Mouse (Mus musculus): ENCODE data around the gene Sh3tc1.

Sh3tc1 gene

GRCm38 (mm10) chr5:35679256-35680155, 60.3 kb downstream of the Sh3tc1 start, which contains the start of gene Htra3:
Gene Htra3 (minus strand): TSS chr5:35679782.
- DNase-seq (ENCODE audit: low spot score), result no peak

- no peak for DNase-seq (ENCODE audit: low spot score)
Observed at GRCm38 (mm10) chr5:35676964-35677363, 62.8 kb downstream of the Sh3tc1 start.

- DNase-seq (ENCODE audit: low spot score), result no peak
Observed at GRCm38 (mm10) chr5:35674081-35674555, 65.7 kb downstream of the Sh3tc1 start.

- no peak for DNase-seq (ENCODE audit: low spot score)
Observed at GRCm38 (mm10) chr5:35673086-35673485, 66.7 kb downstream of the Sh3tc1 start.

GRCm38 (mm10) chr5:35672581-35672980, 67.2 kb downstream of the Sh3tc1 start:
- no peak for DNase-seq (ENCODE audit: low spot score)

- no peak for DNase-seq (ENCODE audit: low spot score)
Observed at GRCm38 (mm10) chr5:35671474-35671891, 68.3 kb downstream of the Sh3tc1 start.

GRCm38 (mm10) chr5:35670412-35670801, 69.4 kb downstream of the Sh3tc1 start:
- DNase-seq (ENCODE audit: low spot score), result no peak

GRCm38 (mm10) chr5:35669747-35670411, 69.9 kb downstream of the Sh3tc1 start:
- no peak for DNase-seq (ENCODE audit: low spot score)

- no peak for DNase-seq (ENCODE audit: low spot score)
Observed at GRCm38 (mm10) chr5:35666152-35666551, 73.6 kb downstream of the Sh3tc1 start.

GRCm38 (mm10) chr5:35662021-35662545, 77.7 kb downstream of the Sh3tc1 start:
- no peak for DNase-seq (ENCODE audit: low spot score)

GRCm38 (mm10) chr5:35661210-35661609, 78.6 kb downstream of the Sh3tc1 start:
- DNase-seq (ENCODE audit: low spot score), result no peak

GRCm38 (mm10) chr5:35659503-35659902, 80.3 kb downstream of the Sh3tc1 start:
- no peak for DNase-seq (ENCODE audit: low spot score)

- no peak for DNase-seq (ENCODE audit: low spot score)
Observed at GRCm38 (mm10) chr5:35655753-35656485, 83.9 kb downstream of the Sh3tc1 start.

GRCm38 (mm10) chr5:35653743-35654395, 85.9 kb downstream of the Sh3tc1 start:
- no peak for DNase-seq (ENCODE audit: low spot score)

GRCm38 (mm10) chr5:35652872-35653271, 86.9 kb downstream of the Sh3tc1 start:
- no peak for DNase-seq (ENCODE audit: low spot score)

GRCm38 (mm10) chr5:35652319-35652718, 87.5 kb downstream of the Sh3tc1 start:
- DNase-seq (ENCODE audit: low spot score), result no peak

GRCm38 (mm10) chr5:35648230-35648629, 91.6 kb downstream of the Sh3tc1 start:
- DNase-seq (ENCODE audit: low spot score), result no peak

- DNase-seq (ENCODE audit: low spot score), result no peak
Observed at GRCm38 (mm10) chr5:35647562-35647961, 92.2 kb downstream of the Sh3tc1 start.

Data from ovary, postnatal 10 days (tissue).